Mouse (Mus musculus): ENCODE measurements at regions not wholly inside any gene's neighbourhood (a gene's known extent, or its start where the extent isn't known, plus 50 kb on each side); places are given as distances from the start of the nearest gene placed in this dataset.
"Not testable (repeated sequence)": the region's sequence is repeated elsewhere in the genome, so short reads cannot be mapped to it uniquely, and the experiment has no call there.

DNA sequence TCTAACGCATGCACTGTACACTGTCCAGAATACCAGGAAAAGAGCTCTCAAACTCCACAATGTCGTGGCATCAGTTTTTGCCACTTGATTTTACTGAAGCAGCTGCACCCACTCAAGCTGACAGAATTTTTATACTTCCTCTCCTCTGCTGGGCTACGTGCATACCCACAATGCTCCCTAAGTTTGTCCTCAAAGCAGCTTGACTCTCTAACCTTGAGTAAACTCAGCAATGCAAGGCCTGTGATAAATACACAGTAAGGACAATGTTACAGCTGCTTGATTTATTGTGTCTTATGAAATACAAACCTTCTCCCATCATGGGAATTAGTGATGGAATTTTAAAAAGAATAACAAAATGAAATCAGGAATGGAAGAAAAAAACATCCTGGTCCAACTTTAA is 129.7 kb downstream of the Trmt11 start:
- DNase-seq = no peak

- no peak for DNase-seq
Measured at GRCm38 (mm10) chr10:30450616-30451015, 149.9 kb downstream of the Trmt11 start.

GRCm38 (mm10) chr10:30447057-30447456 is 153.5 kb downstream of the Trmt11 start:
- DNase-seq = no peak

GRCm38 (mm10) chr10:30446572-30446971 is 154.0 kb downstream of the Trmt11 start:
- DNase-seq = no peak

GRCm38 (mm10) chr10:30439802-30440201 is 160.7 kb downstream of the Trmt11 start:
- peak; percentile 46 for DNase-seq

- DNase-seq = no peak
Measured at GRCm38 (mm10) chr10:30426420-30426923, 174.1 kb downstream of the Trmt11 start.

- DNase-seq = peak; percentile 57
Measured at GRCm38 (mm10) chr10:30419391-30420043, 181.0 kb downstream of the Trmt11 start.

GRCm38 (mm10) chr10:30416314-30416713 is 184.2 kb downstream of the Trmt11 start:
- DNase-seq = no peak

DNA sequence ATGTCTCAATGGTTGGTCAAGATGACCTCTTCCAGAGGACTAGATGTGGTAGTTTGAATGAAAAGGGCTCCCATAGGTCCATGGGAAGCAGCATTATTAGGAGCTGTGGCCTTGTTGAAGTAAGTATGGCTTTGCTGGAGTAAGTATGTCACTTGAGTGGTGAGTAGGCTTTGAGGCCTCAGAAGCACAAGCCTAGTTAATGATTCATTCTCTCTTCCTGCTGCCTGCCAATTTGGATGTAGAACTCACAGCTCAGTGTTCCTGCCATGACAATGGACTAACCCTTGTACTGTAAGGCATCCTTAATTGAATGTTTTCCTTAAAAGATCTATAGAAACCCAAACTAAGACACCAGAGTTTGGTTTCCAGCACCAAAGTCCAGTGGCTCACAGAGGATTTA is 188.8 kb downstream of the Trmt11 start:
- no peak for DNase-seq

DNA sequence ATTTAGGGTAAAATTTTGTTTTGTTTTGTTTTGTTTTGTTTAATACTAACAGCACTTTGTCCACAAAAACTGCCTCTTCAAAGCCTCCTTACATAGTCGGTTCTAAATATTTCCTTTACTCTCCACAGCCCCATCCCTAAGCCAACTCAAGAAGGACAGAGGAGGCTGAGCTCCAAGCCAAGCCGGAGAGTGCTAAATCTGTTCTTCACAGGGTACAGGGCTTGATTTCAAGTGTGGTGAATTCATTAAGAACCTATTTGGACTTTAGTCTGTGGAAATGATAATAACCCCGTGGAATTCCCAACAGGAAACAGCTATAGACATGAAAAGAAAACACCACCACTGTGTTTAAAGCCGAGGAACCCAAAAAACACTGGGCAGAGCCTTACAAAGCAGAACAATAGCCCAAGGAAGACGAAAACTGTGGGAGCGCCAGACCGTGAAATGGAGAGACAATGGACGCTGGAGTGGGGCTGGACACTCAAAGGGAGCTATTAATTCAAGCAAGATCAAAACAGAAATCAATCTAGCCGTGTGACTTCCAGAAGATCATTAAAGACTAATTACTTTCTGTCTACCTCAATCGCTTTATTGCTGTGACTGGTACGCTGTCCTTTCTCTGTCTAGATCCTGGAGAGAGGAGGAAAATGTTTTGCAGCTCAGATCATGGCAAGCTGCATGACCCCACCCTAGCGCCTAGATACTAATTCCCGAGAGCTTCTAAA is 194.7 kb downstream of the Trmt11 start:
- peak; percentile 72 for DNase-seq

DNA sequence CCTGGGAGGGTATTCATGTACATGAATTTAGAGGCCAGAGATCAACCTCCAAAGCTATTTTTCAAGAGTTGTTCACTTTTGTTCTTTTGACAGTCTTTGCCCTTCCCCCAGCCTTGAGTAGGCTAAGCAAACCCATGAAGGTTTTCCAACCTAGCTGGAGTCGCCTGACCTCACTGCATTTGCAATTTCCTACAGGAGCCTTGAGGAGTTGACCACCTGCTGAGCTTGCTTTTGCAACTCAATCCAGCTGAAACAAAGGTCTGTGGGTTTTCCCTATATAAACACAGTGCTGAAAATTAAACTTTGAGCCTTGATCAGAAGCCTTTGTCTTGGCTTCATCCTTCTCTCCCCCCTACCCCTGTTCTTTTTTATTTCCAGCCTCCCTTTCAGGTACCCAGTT is 170.2 kb upstream of the Cenpw start:
- DNase-seq = peak; percentile 24

DNA sequence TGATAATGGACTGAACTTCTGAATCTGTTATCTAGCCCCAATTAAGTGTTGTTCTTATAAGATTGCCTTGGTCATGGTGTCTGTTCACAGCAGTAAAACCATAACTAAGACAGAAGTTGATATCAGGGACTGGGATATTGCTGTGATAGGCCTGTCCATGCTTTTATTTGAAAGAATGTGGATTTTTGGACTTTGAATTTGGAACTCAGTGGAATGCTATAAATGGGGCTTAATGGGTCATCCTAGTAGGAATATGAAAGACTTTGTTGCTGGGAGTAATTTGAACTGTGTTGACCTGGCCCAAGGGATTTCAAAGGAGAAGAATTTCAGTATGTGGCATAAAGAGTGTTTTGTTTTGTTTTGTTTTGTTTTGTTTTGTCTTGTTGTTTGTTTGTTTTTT is 160.5 kb upstream of the Cenpw start:
- DNase-seq = not testable (repeated sequence)

DNA sequence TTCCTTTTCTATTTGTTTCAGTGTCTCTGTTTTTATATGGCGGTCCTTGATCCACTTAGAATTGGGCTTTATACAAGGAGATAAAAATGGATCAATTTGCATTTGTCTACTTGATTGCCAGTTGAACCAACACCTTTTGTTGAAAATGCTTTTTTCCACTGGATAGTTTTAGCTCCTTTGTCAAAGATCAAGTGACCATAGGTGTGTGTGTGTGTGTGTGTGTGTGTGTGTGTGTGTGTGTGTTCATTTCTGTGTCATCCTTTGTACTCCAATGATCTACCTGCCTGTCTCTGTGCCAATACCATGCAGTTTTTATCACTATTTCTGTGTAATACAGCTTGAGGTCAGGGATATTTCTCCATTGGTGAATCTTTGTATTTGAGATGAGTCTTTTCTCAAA is 158.7 kb upstream of the Cenpw start:
- no peak for DNase-seq

DNA sequence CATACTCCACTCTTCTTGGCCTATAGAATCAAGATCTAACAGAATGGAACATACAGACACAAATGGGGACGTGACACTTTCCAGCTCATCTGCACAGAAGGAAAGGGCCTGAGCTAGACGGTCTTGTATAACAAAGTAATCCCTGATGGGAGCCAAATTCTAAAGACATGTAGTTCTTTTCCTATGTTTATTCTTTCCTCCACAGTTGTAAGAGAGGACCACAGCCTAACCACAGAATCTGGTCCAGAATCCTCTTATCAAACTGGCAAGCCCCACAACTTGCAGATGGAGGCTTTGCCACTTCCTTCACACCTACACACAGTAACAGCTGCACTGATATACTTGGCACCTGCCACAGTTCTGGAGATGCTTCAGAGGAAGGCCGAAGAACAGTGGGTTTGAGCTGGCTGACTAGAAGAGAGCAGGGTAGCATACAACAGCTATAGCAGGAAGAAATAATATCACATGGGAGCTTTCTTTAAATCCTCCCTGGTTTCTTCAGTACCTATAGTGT is 142.7 kb upstream of the Cenpw start:
- no peak for DNase-seq

DNA sequence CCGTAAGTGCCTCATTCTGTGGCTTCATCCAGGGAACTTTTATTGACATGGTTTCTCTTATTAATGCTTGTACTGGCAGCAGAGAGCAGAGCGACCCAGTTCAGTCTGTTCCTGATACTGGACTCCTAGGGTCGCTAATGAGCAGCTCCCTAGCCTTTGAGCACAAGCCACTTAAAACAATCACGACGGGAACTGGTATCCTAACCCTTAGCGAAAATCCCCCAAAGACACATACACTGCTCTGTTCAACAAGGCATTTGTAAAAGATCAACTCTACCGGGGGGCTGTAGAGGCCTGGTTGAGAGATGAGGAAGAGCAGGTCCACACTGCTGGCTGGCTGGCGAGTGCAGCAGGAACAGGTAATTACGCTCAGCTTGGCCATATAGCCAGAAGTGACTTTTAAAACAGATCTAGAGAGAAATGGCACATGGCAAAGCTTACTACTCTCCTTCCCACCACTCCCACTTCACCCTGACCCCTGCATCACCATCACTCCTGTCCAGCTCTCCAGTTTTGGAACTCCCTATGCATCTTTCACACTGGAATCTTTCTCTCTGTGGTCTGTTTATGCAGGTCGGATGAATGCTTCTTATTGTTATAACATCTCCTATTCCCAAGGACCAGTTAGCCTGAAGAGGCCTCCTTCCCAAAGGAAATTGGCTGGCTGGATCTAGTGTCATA is 128.1 kb upstream of the Cenpw start:
- peak; percentile 30 for DNase-seq

DNA sequence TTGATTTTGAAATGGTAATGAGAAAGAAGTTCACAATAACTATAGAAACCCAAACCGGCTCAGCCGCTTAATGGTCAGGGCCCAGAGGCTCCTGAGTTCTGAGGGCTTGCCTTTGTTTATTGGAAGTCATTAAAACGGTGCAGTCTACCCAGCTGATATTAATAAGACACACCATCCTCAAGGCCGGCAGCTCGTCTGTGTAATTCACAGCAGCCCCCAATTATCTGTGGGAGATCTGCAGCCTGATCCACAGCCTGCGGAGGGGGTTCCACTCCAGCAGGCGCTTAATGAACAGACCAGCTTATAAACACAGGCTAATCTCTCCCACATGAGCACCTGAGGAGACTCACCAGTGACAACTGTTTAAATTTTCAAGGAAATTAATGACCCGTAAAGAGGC is 127.5 kb upstream of the Cenpw start:
- DNase-seq = peak; percentile 62

- no peak for DNase-seq
Measured at GRCm38 (mm10) chr10:30326861-30327260, 126.5 kb upstream of the Cenpw start.

GRCm38 (mm10) chr10:30295871-30296270 is 95.5 kb upstream of the Cenpw start:
- not testable (repeated sequence) for DNase-seq

DNA sequence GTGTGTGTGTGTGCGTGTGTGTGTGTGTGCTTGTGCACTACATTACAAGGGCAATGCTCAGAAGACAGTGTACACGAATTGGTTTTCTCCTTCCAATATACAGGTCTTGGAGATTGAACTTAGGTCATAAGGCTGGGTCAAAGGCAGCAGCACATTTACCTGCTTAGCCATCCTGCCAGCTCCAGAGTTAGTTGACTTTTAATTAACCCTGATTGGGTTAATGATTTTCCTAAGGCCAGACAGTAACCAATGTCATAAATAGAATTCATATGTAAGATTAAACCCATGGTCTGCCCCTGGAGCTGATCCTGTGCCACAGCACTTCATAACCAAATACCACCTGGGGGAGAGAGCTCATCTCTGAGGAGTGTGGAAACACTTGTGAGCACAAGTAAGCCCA is 81.3 kb upstream of the Cenpw start:
- no peak for DNase-seq

- DNase-seq = no peak
Measured at GRCm38 (mm10) chr10:30280451-30280850, 80.1 kb upstream of the Cenpw start.

DNA sequence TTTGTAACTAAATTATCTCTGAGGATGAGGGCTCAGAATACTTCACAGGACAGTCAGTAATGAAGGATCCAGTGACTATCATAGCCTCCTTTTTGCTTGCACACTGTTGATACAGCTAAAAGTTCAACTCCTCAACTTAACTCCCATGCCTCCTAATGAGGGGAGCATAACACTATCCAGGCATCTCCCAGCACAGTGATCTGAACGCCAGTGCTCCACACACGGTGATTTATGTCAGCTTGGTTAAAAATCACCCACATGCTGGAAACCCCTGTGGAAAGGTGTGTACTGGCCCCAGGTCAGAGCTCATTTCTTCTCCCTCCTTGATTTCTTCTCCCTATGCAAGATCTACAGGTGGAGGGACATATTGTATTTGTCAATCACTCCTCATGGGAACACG is 79.6 kb upstream of the Cenpw start:
- DNase-seq = peak; percentile 35

DNA sequence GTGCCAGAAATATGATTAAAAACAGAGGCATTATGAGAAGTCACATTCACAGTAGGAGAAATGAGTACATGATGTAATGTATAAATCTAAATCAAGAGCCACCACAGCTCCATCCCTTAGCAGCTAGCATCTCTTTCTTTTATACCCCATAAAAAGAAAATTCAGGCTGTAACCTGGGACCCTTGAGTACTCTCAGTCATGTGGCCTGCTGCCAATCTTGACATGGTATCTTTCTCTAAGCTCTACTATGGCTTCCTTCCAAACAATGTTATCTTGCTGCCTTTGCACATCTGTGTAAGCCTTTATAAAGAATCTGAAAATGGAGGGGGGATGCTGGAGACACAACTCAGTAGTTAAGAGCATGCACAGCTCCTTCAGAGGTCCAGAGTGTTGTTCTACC is 78.6 kb upstream of the Cenpw start:
- no peak for DNase-seq

DNA sequence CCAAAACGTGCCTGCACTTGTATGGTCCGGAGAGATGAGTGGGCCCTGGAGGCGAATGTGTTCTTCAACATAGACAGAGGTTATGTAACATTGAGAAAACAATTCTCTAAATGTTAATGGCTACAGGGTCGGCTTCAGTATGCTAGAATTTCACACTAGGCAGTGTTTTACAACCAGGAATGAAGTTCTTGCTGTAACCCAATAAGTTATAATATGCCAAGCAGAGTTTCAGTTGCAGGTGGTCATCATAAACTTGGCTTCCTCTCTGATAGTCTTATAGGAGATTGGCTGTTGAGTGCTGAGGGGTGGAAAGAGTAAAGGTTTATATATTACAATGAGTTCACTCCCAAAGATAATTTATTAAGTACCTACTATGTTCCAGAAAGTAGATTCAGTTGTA is 64.8 kb upstream of the Cenpw start:
- DNase-seq = no peak

GRCm38 (mm10) chr10:30259716-30260115 is 59.4 kb upstream of the Cenpw start:
- DNase-seq = no peak

Data from embryo, embryonic 11 days (tissue).